Mouse (Mus musculus) liver, embryonic 13.5 days (tissue): Measurements from ENCODE around the gene Sdhc. TPM values are rescaled to one million over a fixed set of nuclear protein-coding genes. Genes with fewer than 3 reads are reported as not detected.

Experiments
- ATAC-seq: fragments of 200-750 bp; cut with Nextera tagmentation; 2 replicates; pipeline ENCODE4 v1.8.0; 2017; ENCODE audit warnings: low read depth, mild to moderate bottlenecking, moderate number of reproducible peaks, moderate library complexity
- DNase-seq: peaks from one replicate; pipeline ENCODE4 v3.0.0; 2022
- H3K27ac ChIP-seq: fragments of 300-500 bp; sonication (generic); 2 replicates; pipeline ENCODE4 v1.5.1; 2015; ENCODE audit warnings: moderate library complexity, mild to moderate bottlenecking, inconsistent platforms
- H3K27me3 ChIP-seq: fragments of 300-500 bp; sonication (generic); 2 replicates; pipeline ENCODE4 v1.6.1; 2015; ENCODE audit warnings: mild to moderate bottlenecking, inconsistent platforms
- H3K36me3 ChIP-seq: fragments of 300-500 bp; sonication (generic); 2 replicates; pipeline ENCODE4 v1.6.1; 2015; ENCODE audit warnings: mild to moderate bottlenecking, inconsistent platforms
- H3K4me1 ChIP-seq: fragments of 300-500 bp; sonication (generic); replicated peaks from 2 replicates; pipeline ENCODE4 v1.6.1; 2015; ENCODE audit warnings: inconsistent platforms
- H3K4me2 ChIP-seq: fragments of 300-500 bp; sonication (generic); 2 replicates; pipeline ENCODE4 v1.6.1; 2015; ENCODE audit warnings: inconsistent platforms, mild to moderate bottlenecking, moderate library complexity
- H3K4me3 ChIP-seq: fragments of 300-500 bp; sonication (generic); replicated peaks from 2 replicates; pipeline ENCODE4 v1.5.1; 2015; ENCODE audit warnings: mild to moderate bottlenecking, inconsistent platforms
- H3K9ac ChIP-seq: fragments of 300-500 bp; sonication (generic); 2 replicates; pipeline ENCODE4 v1.6.1; 2015; ENCODE audit warnings: mild to moderate bottlenecking, inconsistent platforms
- H3K9me3 ChIP-seq: fragments of 300-500 bp; sonication (generic); replicated peaks from 2 replicates; pipeline ENCODE4 v1.6.1; 2016; ENCODE audit warnings: inconsistent platforms
- WGBS: fragments of 180-500 bp; shearing (Covaris S2); methylation state at CpG from one replicate; pipeline ENCODE4 v1.1.7; 2015; ENCODE audit not compliant: insufficient replicate concordance; 5-methylcytosine and 5-hydroxymethylcytosine counted together
- polyA plus RNA-seq: library from polyadenylated mRNA; unstranded; fragments of >200 nt; fragmentation: Nextera tagmentation; extraction: Ambion mirVana; gene quantifications from 2 replicates; pipeline ENCODE4 v1.2.1, GENCODE M21; 2015

Gene Sdhc
- polyA plus RNA-seq, 1 experiment from 2014 or later = 140 TPM

- peaks cover 32% of the 10 kb centered on the region for H3K27me3 ChIP-seq
- H3K4me3 ChIP-seq = no peak overlapping the region
- H3K36me3 ChIP-seq = no peaks in the 10 kb centered on the region
- 31% methylated on average over 13 of the region's 13 CpGs for WGBS
- H3K9ac ChIP-seq = no peak overlapping the region
- DNase-seq (no peak), ATAC-seq (no peak)
- H3K4me2 ChIP-seq = no peak overlapping the region
- H3K9me3 ChIP-seq = no peaks in the 10 kb centered on the region
- H3K4me1 ChIP-seq = peaks cover 10% of the 10 kb centered on the region; the same call in 1 of the 2 replicates
- H3K27ac ChIP-seq = no peak overlapping the region
Measured at GRCm38 (mm10) chr1:171187851-171188700, 37.7 kb upstream of the Sdhc start.

GRCm38 (mm10) chr1:171185655-171186054, 35.3 kb upstream of the Sdhc start:
- WGBS = 60% methylated on average over 8 of the region's 8 CpGs
- Histone ChIP-seq H3K4me1 (peaks cover 10% of the 10 kb centered on the region; the same call in 1 of the 2 replicates), H3K4me2 (no peak overlapping the region), H3K36me3 (no peaks in the 10 kb centered on the region), H3K27ac (no peak overlapping the region), H3K9ac (no peak overlapping the region), H3K9me3 (no peaks in the 10 kb centered on the region), H3K4me3 (no peak overlapping the region), H3K27me3 (peaks cover 8% of the 10 kb centered on the region)
- DNase-seq = no peak
- ATAC-seq = no peak

GRCm38 (mm10) chr1:171184314-171184713, 33.9 kb upstream of the Sdhc start:
- H3K4me3 ChIP-seq = no peak overlapping the region
- H3K4me1 ChIP-seq = peaks cover 5% of the 10 kb centered on the region; the same call in 1 of the 2 replicates
- no peak for ATAC-seq
- H3K27me3 ChIP-seq = peaks cover 7% of the 10 kb centered on the region; the same call in 1 of the 2 replicates
- DNase-seq = no peak
- WGBS = 23% methylated on average over 7 of the region's 7 CpGs
- no peaks in the 10 kb centered on the region for H3K9me3 ChIP-seq
- H3K36me3 ChIP-seq = no peaks in the 10 kb centered on the region
- no peak overlapping the region for H3K9ac ChIP-seq
- no peak overlapping the region for H3K4me2 ChIP-seq
- H3K27ac ChIP-seq = no peak overlapping the region

GRCm38 (mm10) chr1:171183620-171184019, 33.2 kb upstream of the Sdhc start:
- ATAC-seq = no peak
- H3K27me3 ChIP-seq = peaks cover 7% of the 10 kb centered on the region; the same call in 1 of the 2 replicates
- no peak overlapping the region for H3K4me3 ChIP-seq
- no peaks in the 10 kb centered on the region for H3K36me3 ChIP-seq
- H3K27ac ChIP-seq = no peak overlapping the region
- H3K4me2 ChIP-seq = no peak overlapping the region
- WGBS = 35% methylated on average over 3 of the region's 3 CpGs
- H3K9me3 ChIP-seq = no peaks in the 10 kb centered on the region
- DNase-seq = no peak
- H3K9ac ChIP-seq = no peak overlapping the region
- no peaks in the 10 kb centered on the region for H3K4me1 ChIP-seq

GRCm38 (mm10) chr1:171183025-171183424, 32.6 kb upstream of the Sdhc start:
- Histone ChIP-seq H3K9ac (no peak overlapping the region), H3K27ac (no peak overlapping the region), H3K9me3 (no peaks in the 10 kb centered on the region), H3K36me3 (no peaks in the 10 kb centered on the region), H3K4me1 (no peaks in the 10 kb centered on the region), H3K4me3 (no peak overlapping the region), H3K4me2 (no peak overlapping the region), H3K27me3 (peaks cover 4% of the 10 kb centered on the region; the same call in 1 of the 2 replicates)
- ATAC-seq (no peak), DNase-seq (no peak)
- 82% methylated on average over 3 of the region's 3 CpGs for WGBS

- no peak overlapping the region for H3K27ac ChIP-seq
- H3K27me3 ChIP-seq = peaks cover 3% of the 10 kb centered on the region; the same call in 1 of the 2 replicates
- H3K4me3 ChIP-seq = no peak overlapping the region
- no peaks in the 10 kb centered on the region for H3K4me1 ChIP-seq
- no peaks in the 10 kb centered on the region for H3K9me3 ChIP-seq
- H3K36me3 ChIP-seq = no peaks in the 10 kb centered on the region
- H3K4me2 ChIP-seq = no peak overlapping the region
- DNase-seq = no peak
- WGBS = 64% methylated on average over 5 of the region's 5 CpGs
- ATAC-seq = no peak
- H3K9ac ChIP-seq = no peak overlapping the region
Measured at GRCm38 (mm10) chr1:171179487-171180171, 29.2 kb upstream of the Sdhc start.

GRCm38 (mm10) chr1:171172779-171173178, 22.4 kb upstream of the Sdhc start:
- Histone ChIP-seq H3K9ac (no peak overlapping the region), H3K27ac (no peak overlapping the region), H3K4me1 (no peaks in the 10 kb centered on the region), H3K27me3 (peaks cover 7% of the 10 kb centered on the region; the same call in 1 of the 2 replicates), H3K4me3 (no peak overlapping the region), H3K9me3 (no peaks in the 10 kb centered on the region), H3K4me2 (no peak overlapping the region), H3K36me3 (no peaks in the 10 kb centered on the region)
- 83% methylated on average over 8 of the region's 8 CpGs for WGBS
- no peak for DNase-seq
- ATAC-seq = no peak

GRCm38 (mm10) chr1:171171138-171171537, 20.7 kb upstream of the Sdhc start:
- no peak overlapping the region for H3K4me3 ChIP-seq
- H3K27ac ChIP-seq = no peak overlapping the region
- DNase-seq (no peak), ATAC-seq (no peak)
- H3K36me3 ChIP-seq = no peaks in the 10 kb centered on the region
- no peak overlapping the region for H3K9ac ChIP-seq
- 20% methylated on average over 3 of the region's 3 CpGs for WGBS
- H3K4me1 ChIP-seq = no peaks in the 10 kb centered on the region
- no peak overlapping the region for H3K4me2 ChIP-seq
- H3K27me3 ChIP-seq = peaks cover 7% of the 10 kb centered on the region; the same call in 1 of the 2 replicates
- H3K9me3 ChIP-seq = no peaks in the 10 kb centered on the region

GRCm38 (mm10) chr1:171169913-171170312, 19.5 kb upstream of the Sdhc start:
- ATAC-seq (no peak), DNase-seq (no peak)
- H3K27ac ChIP-seq = no peak overlapping the region
- H3K9me3 ChIP-seq = no peaks in the 10 kb centered on the region
- WGBS = 43% methylated on average over 3 of the region's 3 CpGs
- no peak overlapping the region for H3K9ac ChIP-seq
- no peaks in the 10 kb centered on the region for H3K36me3 ChIP-seq
- H3K4me2 ChIP-seq = no peak overlapping the region
- no peak overlapping the region for H3K4me3 ChIP-seq
- peaks cover 4% of the 10 kb centered on the region; the same call in 1 of the 2 replicates for H3K27me3 ChIP-seq
- no peaks in the 10 kb centered on the region for H3K4me1 ChIP-seq

GRCm38 (mm10) chr1:171168906-171169305, 18.5 kb upstream of the Sdhc start:
- H3K9me3 ChIP-seq = no peaks in the 10 kb centered on the region
- DNase-seq (no peak), ATAC-seq (no peak)
- H3K4me2 ChIP-seq = no peak overlapping the region
- peaks cover 4% of the 10 kb centered on the region; the same call in 1 of the 2 replicates for H3K27me3 ChIP-seq
- no peaks in the 10 kb centered on the region for H3K36me3 ChIP-seq
- H3K9ac ChIP-seq = no peak overlapping the region
- no peak overlapping the region for H3K27ac ChIP-seq
- H3K4me1 ChIP-seq = no peaks in the 10 kb centered on the region
- H3K4me3 ChIP-seq = no peak overlapping the region
- 69% methylated on average over 12 of the region's 12 CpGs for WGBS

GRCm38 (mm10) chr1:171165629-171166345, 15.4 kb upstream of the Sdhc start:
- H3K36me3 ChIP-seq = no peaks in the 10 kb centered on the region
- 0 out of 2 replicates have a peak, but pooled peaks cover 4% of the 10 kb centered on the region for H3K4me1 ChIP-seq
- no peak overlapping the region for H3K9ac ChIP-seq
- no peak overlapping the region for H3K27ac ChIP-seq
- no peak for DNase-seq
- WGBS = 27% methylated on average over 5 of the region's 5 CpGs
- H3K9me3 ChIP-seq = no peaks in the 10 kb centered on the region
- H3K4me2 ChIP-seq = no peak overlapping the region
- H3K27me3 ChIP-seq = peaks cover 14% of the 10 kb centered on the region
- H3K4me3 ChIP-seq = no peak overlapping the region
- ATAC-seq = no peak
